Mouse (Mus musculus) stomach, embryonic 15.5 days (tissue): Measurements from ENCODE around the gene Zfhx3. TPM values are rescaled to one million over a fixed set of nuclear protein-coding genes. Genes with fewer than 3 reads are reported as not detected.
A peak's percentile ranks its signal among the peaks of the same experiment; 100 is the strongest.

Source experiments
- ATAC-seq: fragments of 200-750 bp; cut with Nextera tagmentation; 2 replicates; pipeline ENCODE4 v1.8.0; 2017; ENCODE audit warnings: low read depth, moderate number of reproducible peaks, moderate TSS enrichment; ENCODE audit not compliant: insufficient read depth, low FRiP score
- H3K27ac ChIP-seq: fragments of 300-500 bp; sonication (generic); 2 replicates; pipeline ENCODE4 v1.5.1; 2015; ENCODE audit warnings: mild to moderate bottlenecking, inconsistent platforms
- H3K27me3 ChIP-seq: fragments of 300-500 bp; sonication (generic); replicated peaks from 2 replicates; pipeline ENCODE4 v1.6.1; 2015; ENCODE audit warnings: inconsistent platforms
- H3K36me3 ChIP-seq: fragments of 300-500 bp; sonication (generic); 2 replicates; pipeline ENCODE4 v1.6.1; 2015; ENCODE audit warnings: inconsistent platforms
- H3K4me1 ChIP-seq: fragments of 300-500 bp; sonication (generic); 2 replicates; pipeline ENCODE4 v1.6.1; 2015; ENCODE audit warnings: inconsistent platforms
- H3K4me2 ChIP-seq: fragments of 300-500 bp; sonication (generic); 2 replicates; pipeline ENCODE4 v1.6.1; 2015; ENCODE audit warnings: mild to moderate bottlenecking, inconsistent platforms
- H3K4me3 ChIP-seq: fragments of 300-500 bp; sonication (generic); replicated peaks from 2 replicates; pipeline ENCODE4 v1.5.1; 2015; ENCODE audit warnings: inconsistent platforms
- H3K9ac ChIP-seq: fragments of 300-500 bp; sonication (generic); 2 replicates; pipeline ENCODE4 v1.6.1; 2015; ENCODE audit warnings: inconsistent platforms
- H3K9me3 ChIP-seq: fragments of 300-500 bp; sonication (generic); 2 replicates; pipeline ENCODE4 v1.6.1; 2016; ENCODE audit warnings: inconsistent platforms
- whole genome bisulfite sequencing: fragments of 180-500 bp; shearing (Covaris S2); methylation state at CpG from one replicate; pipeline ENCODE4 v1.1.7; 2015; 5-methylcytosine and 5-hydroxymethylcytosine counted together
- polyA plus RNA-seq: library from polyadenylated mRNA; unstranded; fragments of >200 nt; fragmentation: Nextera tagmentation; extraction: Ambion mirVana; gene quantifications from 2 replicates; pipeline ENCODE4 v1.2.1, GENCODE M21; 2015

Gene Zfhx3
- polyA plus RNA-seq, 1 experiment from 2014 or later, result 12.9 TPM

GRCm38 (mm10) chr8:108766102-108766501 lies 823.7 kb downstream of the Zfhx3 start:
- Histone ChIP-seq H3K36me3 (no peaks in the 10 kb centered on the region), H3K4me2 (no peak overlapping the region), H3K9ac (no peak overlapping the region), H3K4me3 (no peak overlapping the region), H3K4me1 (peaks cover 36% of the 10 kb centered on the region), H3K27ac (no peak overlapping the region), H3K9me3 (no peaks in the 10 kb centered on the region), H3K27me3 (no peaks in the 10 kb centered on the region)
- no peak for ATAC-seq
- WGBS, result 65% methylated on average over 6 of the region's 6 CpGs

GRCm38 (mm10) chr8:108768051-108768450 lies 825.6 kb downstream of the Zfhx3 start:
- 54% methylated on average over 7 of the region's 7 CpGs for WGBS
- H3K9ac ChIP-seq, result no peak overlapping the region
- no peak for ATAC-seq
- no peak overlapping the region for H3K4me3 ChIP-seq
- no peak overlapping the region for H3K4me2 ChIP-seq
- no peaks in the 10 kb centered on the region for H3K27me3 ChIP-seq
- no peaks in the 10 kb centered on the region for H3K9me3 ChIP-seq
- H3K4me1 ChIP-seq, result peaks cover 32% of the 10 kb centered on the region
- H3K36me3 ChIP-seq, result no peaks in the 10 kb centered on the region
- H3K27ac ChIP-seq, result no peak overlapping the region

GRCm38 (mm10) chr8:108770334-108770733 lies 827.9 kb downstream of the Zfhx3 start:
- Histone ChIP-seq H3K4me1 (peaks cover 19% of the 10 kb centered on the region), H3K9ac (no peak overlapping the region), H3K27me3 (no peaks in the 10 kb centered on the region), H3K36me3 (no peaks in the 10 kb centered on the region), H3K4me2 (no peak overlapping the region), H3K9me3 (no peaks in the 10 kb centered on the region), H3K27ac (no peak overlapping the region), H3K4me3 (no peak overlapping the region)
- no peak for ATAC-seq
- WGBS, result 74% methylated on average over 4 of the region's 4 CpGs

- no peak overlapping the region for H3K9ac ChIP-seq
- no peak overlapping the region for H3K4me2 ChIP-seq
- H3K4me1 ChIP-seq, result peaks cover 25% of the 10 kb centered on the region; the same call in 1 of the 2 replicates
- H3K27me3 ChIP-seq, result no peaks in the 10 kb centered on the region
- no peak overlapping the region for H3K4me3 ChIP-seq
- no peaks in the 10 kb centered on the region for H3K9me3 ChIP-seq
- H3K36me3 ChIP-seq, result no peaks in the 10 kb centered on the region
- ATAC-seq, result no peak
- 82% methylated on average over 6 of the region's 6 CpGs for WGBS
- H3K27ac ChIP-seq, result no peak overlapping the region
Measured at GRCm38 (mm10) chr8:108773436-108773835, 831.0 kb downstream of the Zfhx3 start.

GRCm38 (mm10) chr8:108778063-108778462 lies 835.6 kb downstream of the Zfhx3 start:
- 74% methylated on average over 12 of the region's 12 CpGs for WGBS
- Histone ChIP-seq H3K36me3 (no peaks in the 10 kb centered on the region), H3K9me3 (no peaks in the 10 kb centered on the region), H3K9ac (no peak overlapping the region), H3K27me3 (no peaks in the 10 kb centered on the region), H3K4me1 (0 out of 2 replicates have a peak, but pooled peaks cover 21% of the 10 kb centered on the region), H3K4me3 (no peak overlapping the region), H3K4me2 (no peak overlapping the region), H3K27ac (no peak overlapping the region)
- peak; percentile 34; the same call in 1 of the 2 replicates for ATAC-seq

GRCm38 (mm10) chr8:108778551-108778950 lies 836.1 kb downstream of the Zfhx3 start:
- Histone ChIP-seq H3K27me3 (no peaks in the 10 kb centered on the region), H3K9me3 (no peaks in the 10 kb centered on the region), H3K9ac (no peak overlapping the region), H3K4me1 (0 out of 2 replicates have a peak, but pooled peaks cover 21% of the 10 kb centered on the region), H3K36me3 (no peaks in the 10 kb centered on the region), H3K27ac (no peak overlapping the region), H3K4me2 (no peak overlapping the region), H3K4me3 (no peak overlapping the region)
- ATAC-seq, result no peak
- 75% methylated on average over 9 of the region's 9 CpGs for WGBS

- H3K9ac ChIP-seq, result no peak overlapping the region
- H3K27ac ChIP-seq, result no peak overlapping the region; the same call in 1 of the 2 replicates
- H3K4me1 ChIP-seq, result 0 out of 2 replicates have a peak, but pooled peaks cover 13% of the 10 kb centered on the region
- no peaks in the 10 kb centered on the region for H3K27me3 ChIP-seq
- H3K4me3 ChIP-seq, result no peak overlapping the region
- no peaks in the 10 kb centered on the region for H3K9me3 ChIP-seq
- no peaks in the 10 kb centered on the region for H3K36me3 ChIP-seq
- ATAC-seq, result no peak
- WGBS, result 73% methylated on average over 6 of the region's 6 CpGs
- no peak overlapping the region for H3K4me2 ChIP-seq
Measured at GRCm38 (mm10) chr8:108780766-108781165, 838.3 kb downstream of the Zfhx3 start.

GRCm38 (mm10) chr8:108781192-108781591 lies 838.7 kb downstream of the Zfhx3 start:
- Histone ChIP-seq H3K36me3 (no peaks in the 10 kb centered on the region), H3K27ac (no peak overlapping the region), H3K9me3 (no peaks in the 10 kb centered on the region), H3K4me3 (no peak overlapping the region), H3K27me3 (no peaks in the 10 kb centered on the region), H3K4me2 (no peak overlapping the region), H3K4me1 (0 out of 2 replicates have a peak, but pooled peaks cover 11% of the 10 kb centered on the region), H3K9ac (no peak overlapping the region)
- 66% methylated on average over 5 of the region's 5 CpGs for WGBS
- ATAC-seq, result no peak

GRCm38 (mm10) chr8:108783155-108783554 lies 840.7 kb downstream of the Zfhx3 start:
- no peak overlapping the region for H3K9ac ChIP-seq
- no peaks in the 10 kb centered on the region for H3K9me3 ChIP-seq
- no peak overlapping the region for H3K4me2 ChIP-seq
- H3K36me3 ChIP-seq, result no peaks in the 10 kb centered on the region
- H3K4me3 ChIP-seq, result no peak overlapping the region
- no peak for ATAC-seq
- WGBS, result 63% methylated on average over 10 of the region's 10 CpGs
- no peak overlapping the region for H3K27ac ChIP-seq
- no peaks in the 10 kb centered on the region for H3K27me3 ChIP-seq
- peaks cover 5% of the 10 kb centered on the region; the same call in 1 of the 2 replicates for H3K4me1 ChIP-seq

GRCm38 (mm10) chr8:108788156-108788761 lies 845.8 kb downstream of the Zfhx3 start:
- WGBS, result 36% methylated on average over 6 of the region's 6 CpGs
- Histone ChIP-seq H3K4me1 (peaks cover 22% of the 10 kb centered on the region), H3K27ac (no peak overlapping the region), H3K9ac (no peak overlapping the region), H3K4me2 (no peak overlapping the region), H3K4me3 (no peak overlapping the region), H3K36me3 (peaks cover 12% of the 10 kb centered on the region), H3K9me3 (no peaks in the 10 kb centered on the region), H3K27me3 (no peaks in the 10 kb centered on the region)
- no peak for ATAC-seq

GRCm38 (mm10) chr8:108788762-108789157 lies 846.3 kb downstream of the Zfhx3 start:
- Histone ChIP-seq H3K4me3 (no peak overlapping the region), H3K4me1 (peaks cover 22% of the 10 kb centered on the region), H3K4me2 (no peak overlapping the region), H3K27ac (no peak overlapping the region), H3K36me3 (peaks cover 17% of the 10 kb centered on the region), H3K9ac (no peak overlapping the region), H3K9me3 (no peaks in the 10 kb centered on the region), H3K27me3 (no peaks in the 10 kb centered on the region)
- no peak for ATAC-seq
- 50% methylated on average over 10 of the region's 10 CpGs for WGBS

- Histone ChIP-seq H3K4me2 (no peak overlapping the region), H3K9ac (no peak overlapping the region), H3K27me3 (no peaks in the 10 kb centered on the region), H3K27ac (no peak overlapping the region), H3K4me3 (no peak overlapping the region), H3K4me1 (peaks cover 22% of the 10 kb centered on the region), H3K9me3 (no peaks in the 10 kb centered on the region), H3K36me3 (peaks cover 33% of the 10 kb centered on the region)
- no peak for ATAC-seq
- 47% methylated on average over 14 of the region's 14 CpGs for WGBS
Measured at GRCm38 (mm10) chr8:108790559-108791293, 848.3 kb downstream of the Zfhx3 start.
